Mouse (Mus musculus) retina, embryonic 14.5 days (tissue): ENCODE results near the gene Crebrf.
A peak's percentile ranks its signal among the peaks of the same experiment; 100 is the strongest.

Experiments
- DNase-seq: peaks from one replicate; pipeline ENCODE4 v3.0.0-alpha.2; 2015; ENCODE audit warnings: low spot score

Crebrf gene

GRCm38 (mm10) chr17:26715271-26715758 is at the start of gene Crebrf:
Gene Crebrf (plus strand): TSS chr17:26715650.
- DNase-seq: peak; percentile 98

GRCm38 (mm10) chr17:26671268-26671667 is 44.2 kb upstream of the Crebrf start:
- no peak for DNase-seq

GRCm38 (mm10) chr17:26675845-26676244 is 39.6 kb upstream of the Crebrf start:
- no peak for DNase-seq

- DNase-seq: peak; percentile 92
These were observed 39.2 kb upstream of the Crebrf start for GRCm38 (mm10) chr17:26676252-26676615.

GRCm38 (mm10) chr17:26676616-26677376 is 38.7 kb upstream of the Crebrf start:
- DNase-seq: peak; percentile 60

GRCm38 (mm10) chr17:26677711-26678637 is 37.5 kb upstream of the Crebrf start:
- no peak for DNase-seq

GRCm38 (mm10) chr17:26681276-26681675 is 34.2 kb upstream of the Crebrf start:
- DNase-seq: no peak

- DNase-seq: no peak
These were observed 29.0 kb upstream of the Crebrf start for GRCm38 (mm10) chr17:26686334-26687000.

- DNase-seq: no peak
These were observed 26.4 kb upstream of the Crebrf start for GRCm38 (mm10) chr17:26688795-26689735.

GRCm38 (mm10) chr17:26689810-26690209 is 25.6 kb upstream of the Crebrf start:
- DNase-seq: no peak

- no peak for DNase-seq
These were observed 25.2 kb upstream of the Crebrf start for GRCm38 (mm10) chr17:26690236-26690635.

GRCm38 (mm10) chr17:26691110-26691509 is 24.3 kb upstream of the Crebrf start:
- DNase-seq: no peak

- DNase-seq: no peak
These were observed 22.0 kb upstream of the Crebrf start for GRCm38 (mm10) chr17:26693424-26693823.

GRCm38 (mm10) chr17:26694171-26694570 is 21.3 kb upstream of the Crebrf start:
- DNase-seq: no peak

- DNase-seq: no peak
These were observed 20.3 kb upstream of the Crebrf start for GRCm38 (mm10) chr17:26695193-26695592.

- DNase-seq: peak; percentile 13
These were observed 16.6 kb upstream of the Crebrf start for GRCm38 (mm10) chr17:26698846-26699245.

- no peak for DNase-seq
These were observed 15.4 kb upstream of the Crebrf start for GRCm38 (mm10) chr17:26699819-26700616.

- no peak for DNase-seq
These were observed 13.9 kb upstream of the Crebrf start for GRCm38 (mm10) chr17:26701565-26701964.

GRCm38 (mm10) chr17:26702621-26703020 is 12.8 kb upstream of the Crebrf start:
- no peak for DNase-seq

GRCm38 (mm10) chr17:26703671-26704070 is 11.8 kb upstream of the Crebrf start:
- DNase-seq: no peak
